Mouse (Mus musculus) CD4-positive, CD25-positive, alpha-beta regulatory T cell, adult 4 months (primary cell): ENCODE data around the gene Ajuba. TPM values are rescaled to one million over a fixed set of nuclear protein-coding genes. Genes with fewer than 3 reads are reported as not detected.
A peak's percentile ranks its signal among the peaks of the same experiment; 100 is the strongest.

Experiments
- ATAC-seq: one replicate; pipeline ENCODE4 v1.8.0; 2017
- polyA plus RNA-seq, 2 experiments: library from polyadenylated mRNA; unstranded; fragments of 100-300 nt; shearing (Covaris generic); gene quantifications; one replicate each; pipeline ENCODE4 v1.2.1; 2017

Ajuba gene
- polyA plus RNA-seq, 2 experiments from 2014 or later = not detected

DNA sequence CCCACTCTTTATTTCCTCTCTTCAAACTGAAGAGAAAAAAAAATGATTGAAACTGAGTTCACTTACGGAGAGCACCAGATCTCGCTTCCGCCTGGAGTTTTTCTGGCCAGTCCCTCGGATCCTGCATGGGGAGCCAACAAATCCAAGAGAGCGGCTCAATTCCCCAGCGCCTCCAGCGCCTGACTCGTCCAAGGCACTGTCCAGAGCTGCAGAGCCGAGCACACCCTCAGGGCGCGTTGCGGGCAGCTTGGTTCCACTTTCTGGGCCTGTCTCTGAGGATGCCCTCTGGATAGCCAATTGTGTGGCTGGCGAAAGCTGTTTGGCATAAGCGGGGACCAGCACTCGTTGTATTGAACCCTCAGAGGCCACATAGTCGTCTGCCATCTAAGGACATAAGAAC is 13.7 kb upstream of the Ajuba start:
- ATAC-seq = no peak

DNA sequence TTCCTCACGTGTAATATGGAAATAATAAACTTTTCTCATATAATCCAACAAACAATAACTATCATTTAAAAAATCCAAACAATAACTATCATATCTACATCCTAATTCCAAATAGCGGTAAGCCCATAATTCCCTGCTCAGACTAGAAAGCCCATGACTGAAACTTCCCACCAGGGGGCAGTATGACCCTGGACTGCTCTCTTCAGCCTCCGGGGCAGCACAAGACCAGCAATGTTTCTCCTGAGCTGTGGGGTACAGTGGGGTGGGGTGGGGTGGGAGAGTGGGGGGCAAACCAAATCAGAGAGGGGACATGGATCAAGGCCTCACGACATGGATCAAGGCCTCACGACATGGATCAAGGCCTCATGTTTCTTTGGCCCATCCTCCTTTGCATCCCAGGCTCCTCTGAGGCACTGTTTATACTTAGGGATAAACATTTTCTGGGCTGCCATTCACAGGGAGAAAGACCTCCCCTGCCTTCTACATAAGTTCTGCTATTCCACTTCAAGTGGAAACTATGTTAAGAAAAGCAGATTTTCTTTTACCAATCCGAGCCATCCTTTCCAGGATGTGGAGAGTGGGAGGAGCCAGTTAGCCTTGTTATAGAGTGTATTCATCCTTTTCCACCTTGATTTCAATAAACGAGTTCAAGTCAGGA is 6.5 kb upstream of the Ajuba start:
- peak; percentile 49 for ATAC-seq

DNA sequence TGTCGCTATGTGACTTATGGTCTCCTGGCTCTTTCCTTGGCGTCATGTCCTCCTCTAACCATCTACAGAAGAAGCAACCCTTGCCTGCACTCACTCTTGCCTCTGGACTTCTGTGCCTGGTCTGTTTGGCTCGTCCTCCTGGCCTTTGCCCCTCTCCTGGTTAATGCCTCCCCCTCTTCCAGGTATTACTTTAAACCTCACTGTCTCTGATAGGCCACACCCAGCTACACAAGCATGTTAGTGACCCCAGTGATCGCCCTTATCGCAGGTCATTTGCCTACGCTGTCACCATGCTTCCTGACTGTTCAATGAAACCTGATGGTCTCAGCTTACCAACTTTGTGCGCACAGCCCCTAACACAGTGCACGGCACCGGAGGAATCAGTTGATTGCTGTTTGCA is 5.2 kb upstream of the Ajuba start:
- no peak for ATAC-seq

DNA sequence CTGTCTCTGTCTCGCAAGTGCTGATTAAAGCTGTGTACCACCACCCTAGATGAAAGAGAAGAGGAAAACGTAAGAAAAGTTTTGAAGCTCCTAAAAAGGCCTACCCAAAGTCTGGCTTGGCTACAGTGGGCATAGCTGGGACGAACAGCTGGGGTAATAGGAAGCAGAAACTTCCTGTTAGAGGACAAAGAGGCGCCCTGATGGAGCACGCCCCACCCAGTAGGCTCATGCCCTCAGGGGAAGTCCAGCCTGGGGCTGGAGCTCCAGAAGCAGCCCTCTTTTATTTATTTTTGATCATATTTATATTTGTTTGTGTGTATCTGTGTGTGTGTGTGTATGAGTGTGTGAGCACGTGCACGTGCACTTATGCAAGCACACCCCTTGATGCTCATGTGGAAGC is 2.3 kb upstream of the Ajuba start:
- no peak for ATAC-seq

DNA sequence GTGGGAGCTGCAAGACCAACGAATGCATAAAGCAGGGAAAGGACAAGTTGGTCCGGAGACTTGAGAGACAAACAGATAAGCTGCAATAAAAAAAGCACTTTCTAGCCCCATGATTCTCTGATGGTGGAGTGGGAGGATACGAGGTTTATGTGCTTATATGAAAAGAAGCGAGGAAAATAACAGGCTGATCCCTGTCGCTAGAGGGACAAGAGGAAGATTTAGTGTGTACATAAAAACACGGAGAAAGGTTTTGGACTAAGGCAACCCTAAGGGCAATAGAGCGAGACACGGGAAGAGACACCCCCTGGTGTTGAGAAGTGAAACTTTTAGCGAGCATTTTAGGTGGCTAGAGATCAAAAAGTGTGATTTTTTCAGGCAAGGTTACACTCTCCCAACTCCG is 705 bp upstream of the Ajuba start:
- ATAC-seq = peak; percentile 76

DNA sequence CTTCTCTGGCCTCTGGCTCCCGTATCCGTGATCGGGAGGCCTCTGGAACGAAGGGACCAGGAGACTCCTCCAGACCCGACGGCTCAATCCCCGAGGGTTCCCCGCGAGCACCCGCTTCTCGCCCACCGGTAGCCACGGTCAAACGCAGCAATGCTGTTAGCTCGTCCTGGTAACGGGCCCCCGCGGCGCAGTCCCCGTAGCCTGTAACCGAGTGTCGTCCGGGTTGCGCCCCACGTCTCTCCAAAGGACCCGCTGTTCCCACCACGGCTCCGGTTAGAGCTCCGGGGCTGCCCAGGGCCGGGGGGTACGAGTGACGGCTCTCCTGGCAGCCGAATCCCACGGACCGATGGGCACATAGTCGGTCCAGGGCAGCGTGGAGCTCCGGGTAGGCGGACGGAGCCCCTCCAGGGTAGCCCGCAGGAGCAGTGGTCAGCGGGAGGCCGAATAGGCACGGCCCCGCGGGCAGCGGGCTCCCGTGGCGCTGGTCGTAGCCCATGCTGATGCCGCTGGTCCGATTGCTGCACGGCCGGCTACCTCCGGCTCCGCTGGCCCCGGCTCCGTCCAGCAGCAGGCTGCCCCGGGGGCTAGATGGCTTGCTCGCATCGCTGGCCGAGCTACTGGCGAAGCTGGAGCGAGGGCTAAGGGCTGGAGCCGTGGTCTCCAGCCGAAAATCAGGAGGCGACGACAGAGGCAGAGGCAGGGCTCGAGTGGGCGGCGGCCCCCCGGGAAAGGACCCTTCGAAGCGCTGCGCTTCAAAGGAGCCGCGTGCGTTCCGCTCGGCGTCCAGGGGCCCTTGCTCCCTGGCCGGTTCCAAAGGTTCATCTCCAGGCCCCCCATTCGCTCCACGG is 893 bp downstream of the Ajuba start:
- ATAC-seq = no peak

DNA sequence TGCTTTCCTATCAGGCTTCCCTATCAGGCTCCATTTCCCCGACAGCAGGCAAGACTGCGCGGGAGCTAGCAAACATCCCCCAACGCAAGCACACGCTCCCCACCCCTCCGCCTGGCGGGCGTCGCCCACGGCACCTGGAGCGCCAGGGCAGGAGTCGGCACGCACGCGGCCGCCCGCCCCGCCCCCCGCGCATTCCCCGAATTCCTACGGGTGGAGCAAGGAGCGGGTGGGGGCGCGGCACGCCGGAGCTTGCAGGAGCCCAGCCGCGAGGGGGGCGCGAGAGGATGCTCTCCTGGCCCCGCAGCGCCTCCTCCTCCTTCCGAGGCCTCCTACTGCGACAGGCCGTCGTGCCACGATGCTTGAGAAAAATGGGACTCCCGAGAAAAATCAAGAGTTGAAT is 1.7 kb downstream of the Ajuba start:
- ATAC-seq = no peak

DNA sequence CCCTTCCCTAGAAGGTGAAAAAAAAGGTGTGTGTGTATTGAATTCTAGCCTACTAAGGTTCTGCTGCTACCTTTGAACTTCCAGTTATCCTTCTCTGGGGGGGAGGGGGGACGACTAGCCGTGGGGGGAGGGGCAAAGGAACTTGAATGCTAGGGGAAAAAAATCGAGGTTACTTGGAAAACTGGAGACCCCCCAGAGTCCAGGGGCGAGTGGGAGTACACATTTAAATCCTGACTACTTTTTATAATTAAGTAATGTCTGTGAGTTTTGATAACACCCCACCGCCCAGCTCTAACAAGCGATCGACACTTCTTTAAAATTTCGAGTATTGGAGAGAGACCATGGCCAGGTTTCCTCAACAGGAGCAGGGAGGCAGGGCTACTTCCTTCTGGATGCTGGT is 2.3 kb downstream of the Ajuba start:
- ATAC-seq = no peak

DNA sequence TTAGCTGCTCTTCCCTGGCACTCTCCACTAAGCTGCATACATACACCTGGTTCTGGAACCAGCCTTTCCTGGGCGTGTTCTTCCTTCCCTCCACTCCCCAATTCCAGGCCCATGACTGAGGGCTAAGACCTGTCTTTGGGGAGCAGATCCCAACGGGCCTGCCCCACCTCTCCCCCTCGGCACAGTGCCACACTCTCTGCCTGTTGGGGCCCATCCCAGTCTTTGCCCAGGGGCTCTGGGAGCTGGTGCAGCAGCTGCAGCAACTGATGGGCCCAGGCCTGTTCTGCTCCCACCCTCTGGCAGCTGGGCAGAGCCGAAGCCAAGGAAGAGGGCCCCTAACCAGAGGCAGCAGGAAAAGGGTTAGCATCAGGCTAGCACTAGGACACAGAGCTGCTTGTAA is 3.1 kb downstream of the Ajuba start:
- ATAC-seq = no peak

DNA sequence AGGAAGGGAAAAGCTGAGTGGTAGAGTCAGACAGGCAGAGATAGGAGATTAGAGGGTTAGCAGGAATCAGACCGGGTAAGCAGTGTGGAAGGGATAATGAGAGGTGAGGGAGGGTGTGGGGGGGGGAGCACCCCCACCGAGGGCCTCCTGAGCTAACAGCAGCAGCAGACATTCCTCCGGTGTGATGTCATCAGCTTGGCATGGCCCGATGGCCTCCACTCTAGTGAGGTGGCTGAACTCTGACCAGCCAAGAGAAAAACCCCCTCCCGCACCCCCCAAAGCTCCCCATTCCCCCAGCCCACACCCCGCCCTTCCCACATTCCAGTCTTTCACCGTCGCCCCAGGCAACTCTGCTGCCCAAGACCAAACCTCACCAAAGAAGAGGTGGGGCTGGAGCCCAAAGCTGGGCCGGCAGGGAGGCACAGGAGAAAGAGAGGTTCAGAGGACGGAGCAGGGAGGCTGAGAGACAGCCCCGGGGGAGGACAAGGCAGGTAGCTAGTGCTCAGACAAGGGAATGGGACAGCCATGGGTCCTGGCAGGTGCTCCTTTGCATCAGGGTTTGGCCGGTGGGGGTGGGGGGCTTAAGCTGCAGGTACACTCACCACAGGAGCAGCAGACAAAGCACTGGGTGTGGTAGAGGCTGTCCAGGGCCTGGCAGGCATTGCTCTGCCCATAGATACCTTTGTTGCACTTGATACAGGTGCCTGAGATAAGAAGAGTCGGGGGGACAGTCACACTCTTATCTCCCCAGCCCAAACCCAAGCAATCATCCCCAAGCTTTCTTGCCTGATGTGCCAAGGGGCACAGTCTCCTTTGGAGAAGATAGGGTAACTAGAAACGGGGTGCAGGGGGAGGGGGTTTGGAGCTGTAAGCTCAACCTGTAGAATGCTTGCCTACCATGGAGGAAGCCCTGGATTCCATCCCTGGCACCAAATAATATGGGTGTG is 4.3 kb downstream of the Ajuba start:
- no peak for ATAC-seq

DNA sequence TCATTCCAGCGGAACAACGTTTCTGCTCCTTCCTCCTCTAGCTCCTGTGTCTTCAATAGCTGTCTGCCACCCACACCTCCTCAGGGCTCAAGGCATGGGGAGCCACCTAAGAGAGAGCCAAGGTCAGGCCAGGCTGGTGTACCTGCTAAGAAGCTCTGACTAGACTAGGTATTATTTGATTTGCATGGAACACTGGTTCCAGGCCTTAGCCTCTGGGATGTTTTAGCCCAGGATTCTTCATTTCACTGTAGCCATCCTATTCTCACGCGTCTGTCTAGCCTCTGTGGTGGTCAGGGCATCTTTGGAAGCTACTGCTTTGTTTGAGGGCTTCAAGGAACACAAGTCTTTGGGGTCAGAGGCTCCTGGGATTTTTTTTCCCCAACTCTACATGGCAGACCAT is 5.2 kb downstream of the Ajuba start:
- no peak for ATAC-seq

DNA sequence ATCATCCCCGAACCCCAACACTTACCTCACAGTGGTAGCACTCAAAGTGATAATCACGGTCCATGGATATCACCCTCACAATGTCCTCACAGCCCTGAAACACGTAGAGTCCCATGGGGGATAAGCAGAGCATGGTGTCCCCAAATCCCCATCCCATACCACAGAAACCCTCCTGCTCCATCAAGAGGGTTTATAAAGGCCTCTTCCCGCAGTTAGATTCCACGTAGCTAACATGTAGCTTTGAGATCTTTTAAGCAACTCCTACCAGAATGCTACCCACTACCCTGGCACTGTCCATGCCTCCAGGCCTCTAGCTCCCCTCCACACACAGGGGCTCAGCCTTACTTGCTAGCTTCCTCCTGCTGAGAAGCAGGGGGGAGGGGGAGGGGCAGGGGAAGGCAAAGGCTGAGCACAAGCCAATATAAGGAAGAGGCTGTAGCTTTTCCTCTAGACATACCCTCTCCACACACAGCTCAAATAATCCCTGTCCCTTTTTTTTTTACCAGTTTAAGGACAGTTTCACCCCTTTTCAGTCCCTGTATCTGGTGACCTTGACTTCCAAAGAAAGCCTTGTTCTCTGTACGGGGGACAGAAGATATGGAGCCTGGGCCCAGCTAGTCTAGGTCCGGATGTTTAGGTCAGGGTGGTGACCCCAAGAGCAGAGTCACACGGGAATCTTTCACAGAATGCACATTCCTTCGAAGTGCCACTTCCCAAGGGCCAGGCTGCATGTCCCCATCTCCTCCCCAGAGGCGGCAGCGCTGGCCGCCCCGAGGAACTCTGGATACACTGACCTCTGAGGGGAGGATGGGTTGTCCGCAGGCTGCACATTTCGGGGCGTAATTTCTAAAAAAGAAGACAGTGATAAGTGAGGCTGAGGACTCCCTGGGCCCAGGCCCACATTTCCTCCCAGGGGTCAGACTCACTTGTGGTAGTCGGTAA is 7.6 kb downstream of the Ajuba start:
- no peak for ATAC-seq

DNA sequence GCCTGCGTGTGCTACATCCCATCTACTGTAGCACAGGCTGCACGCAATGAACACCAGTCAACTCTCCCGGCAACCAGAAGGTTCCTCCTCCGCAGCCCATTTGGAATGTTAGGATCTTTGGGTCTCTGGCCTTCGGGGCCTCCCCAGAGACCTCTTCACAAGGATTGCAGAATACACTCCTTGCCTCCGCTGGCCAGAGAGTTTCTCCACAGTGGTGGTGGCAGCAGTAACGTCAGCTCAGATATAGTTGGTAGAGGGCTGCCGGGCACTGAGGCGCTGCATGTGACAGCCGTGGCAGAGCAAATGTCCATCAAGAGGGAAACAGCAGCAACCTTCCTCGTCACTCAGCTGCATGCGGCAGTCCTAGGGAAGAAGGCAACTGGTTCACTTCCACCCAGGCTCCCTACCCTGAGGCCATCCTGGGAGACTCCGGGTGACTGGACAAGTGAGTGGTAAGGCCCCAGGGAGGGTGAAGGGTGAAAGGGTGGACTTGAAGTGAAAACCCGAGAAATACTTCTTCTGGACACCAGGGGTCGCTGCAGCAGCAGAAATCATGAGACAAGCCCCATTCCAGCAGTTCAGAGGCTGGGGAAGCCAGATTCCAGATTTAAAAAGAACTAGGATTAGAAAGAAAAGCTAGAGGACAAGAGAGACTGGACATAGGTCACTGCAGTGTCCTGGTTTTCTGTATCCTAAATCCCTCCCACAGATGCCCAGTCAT is 8.5 kb downstream of the Ajuba start:
- ATAC-seq = peak; percentile 58

DNA sequence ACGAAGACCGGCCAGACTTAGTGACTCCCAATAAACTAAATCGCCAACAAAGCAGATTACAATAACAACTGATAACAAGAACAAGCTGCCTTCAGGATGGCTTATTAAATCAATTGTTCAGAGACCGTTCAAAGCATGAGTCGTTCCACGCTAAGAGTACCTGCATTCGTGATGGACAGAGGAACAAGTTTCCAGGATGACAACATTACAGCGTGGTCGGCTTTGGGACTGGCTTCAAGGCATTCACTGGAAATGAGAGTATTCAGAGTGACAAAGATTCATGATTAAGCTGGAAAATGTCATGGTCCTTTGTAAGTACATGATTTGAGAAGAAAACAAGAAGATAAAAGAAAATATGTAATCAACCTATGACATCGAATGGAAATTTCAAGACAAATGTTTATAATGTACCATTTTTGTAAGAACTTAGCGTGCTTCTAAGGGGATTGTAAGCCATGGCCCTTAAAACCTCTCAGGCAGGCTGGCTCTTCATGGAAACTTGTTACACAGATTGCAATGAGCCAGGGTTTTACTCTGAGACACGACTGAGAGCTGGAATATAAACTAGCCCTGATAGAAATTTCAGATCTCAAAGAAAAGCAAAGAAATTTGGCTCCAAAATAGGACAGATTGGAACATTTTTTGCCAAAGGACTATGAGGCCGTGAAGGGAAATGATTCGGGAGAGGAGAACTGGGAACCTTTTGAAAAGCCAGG is 16.7 kb downstream of the Ajuba start:
- no peak for ATAC-seq

DNA sequence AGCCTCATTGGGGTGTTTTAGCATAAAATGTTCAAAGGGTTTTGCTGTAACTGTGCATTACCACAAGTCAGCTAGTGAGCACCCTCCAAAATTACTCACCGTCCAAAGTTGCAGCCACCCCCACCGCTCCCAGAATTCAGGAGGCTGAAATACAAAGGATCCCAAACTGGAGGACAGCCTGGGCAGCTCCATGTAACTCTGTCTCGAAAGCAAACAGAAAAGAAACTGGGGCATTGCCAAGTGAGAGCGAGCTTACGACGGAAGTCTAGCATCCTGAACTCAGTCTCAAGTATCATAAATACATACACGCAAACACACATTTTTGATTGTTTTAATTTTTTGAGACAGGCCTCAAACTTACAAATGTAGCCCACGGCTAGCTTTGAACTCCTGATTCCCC is 20.0 kb downstream of the Ajuba start:
- no peak for ATAC-seq

DNA sequence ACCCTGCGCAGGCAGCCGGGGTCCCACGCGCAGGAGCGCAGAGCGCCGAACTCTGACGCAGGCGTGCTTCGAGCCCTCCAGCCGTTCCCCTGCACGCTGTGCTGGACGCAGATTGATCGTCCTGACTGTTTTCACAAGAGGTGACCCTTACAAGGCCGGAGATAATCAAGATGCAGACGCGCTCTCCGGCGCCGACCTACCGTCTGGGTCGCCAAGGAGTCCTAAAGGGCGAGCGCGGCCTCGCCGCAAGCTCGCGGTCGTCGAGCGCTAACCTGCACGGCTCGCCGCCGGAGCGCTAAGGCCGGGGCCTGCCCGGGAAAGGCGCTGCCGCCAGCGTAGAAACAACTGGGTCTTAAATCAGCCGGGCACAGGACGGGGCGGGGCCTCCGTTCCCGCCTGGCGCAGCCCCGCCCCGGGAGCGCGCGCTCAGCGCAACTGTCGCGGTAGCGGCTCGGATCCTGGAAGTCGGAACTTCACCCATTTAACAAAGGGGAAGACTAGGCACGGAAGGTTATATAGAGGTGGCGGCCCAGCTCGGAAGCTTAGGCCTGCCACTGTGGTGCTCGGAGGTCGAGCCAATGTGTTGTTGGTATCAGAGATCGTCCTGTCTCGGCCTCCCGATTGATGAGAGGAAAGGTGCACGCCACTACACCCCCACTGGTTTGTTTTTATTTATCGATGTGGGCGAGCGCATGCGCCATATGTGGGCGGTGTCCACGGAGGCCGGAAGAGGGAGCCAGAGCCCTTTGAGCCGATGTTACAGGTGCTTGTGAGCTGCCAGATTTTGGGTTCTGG is 23.2 kb downstream of the Ajuba start, which contains the start of gene Haus4:
TSS of gene Haus4 (minus strand) at position 642 of the 795 bp plus-strand sequence.
- peak; percentile 83 for ATAC-seq

DNA sequence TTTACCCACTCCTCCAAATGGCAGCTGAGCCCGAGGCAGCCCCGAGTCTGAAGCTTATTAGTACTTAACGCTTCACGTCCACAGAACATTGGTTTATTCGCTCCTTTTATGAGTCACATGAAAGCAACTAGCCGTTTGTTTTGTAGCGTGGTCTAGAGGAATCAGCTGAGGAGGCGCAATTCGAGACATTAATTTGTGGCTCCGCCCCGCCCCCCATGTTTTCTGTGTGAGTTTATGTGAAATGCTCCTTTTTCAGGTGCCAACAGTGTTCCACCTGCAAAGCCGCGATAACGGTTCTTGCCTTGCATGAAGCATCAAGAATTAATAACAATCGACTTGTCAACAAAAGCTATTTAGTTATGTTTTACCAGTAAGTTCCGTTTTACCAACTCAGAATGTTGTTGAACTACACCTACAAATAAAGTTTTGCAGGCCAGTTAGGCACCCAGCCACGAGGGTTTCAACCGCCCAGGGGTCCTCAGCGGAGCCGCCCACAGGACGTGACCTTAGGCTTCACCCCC is 23.8 kb downstream of the Ajuba start:
- ATAC-seq = peak; percentile 22

DNA sequence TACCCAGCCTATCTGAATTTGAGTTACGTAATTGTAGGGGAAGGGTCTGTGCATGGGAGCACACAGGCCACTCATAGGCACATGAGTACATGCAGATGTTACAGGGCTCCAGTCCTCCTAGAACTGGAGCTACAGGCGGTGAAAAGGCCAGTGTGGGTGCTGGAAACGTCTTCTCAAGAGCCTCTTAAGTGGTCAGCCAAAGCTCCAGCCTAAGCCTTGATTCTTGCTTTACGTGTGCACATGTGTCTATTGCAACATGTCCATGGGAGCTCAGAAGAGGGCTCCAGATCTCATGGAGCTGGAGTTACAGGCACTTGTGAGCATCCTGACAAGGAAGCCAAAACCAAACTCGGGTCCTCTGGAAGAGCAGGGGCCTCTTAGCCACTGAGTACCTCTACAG is 32.7 kb downstream of the Ajuba start:
- ATAC-seq = no peak

DNA sequence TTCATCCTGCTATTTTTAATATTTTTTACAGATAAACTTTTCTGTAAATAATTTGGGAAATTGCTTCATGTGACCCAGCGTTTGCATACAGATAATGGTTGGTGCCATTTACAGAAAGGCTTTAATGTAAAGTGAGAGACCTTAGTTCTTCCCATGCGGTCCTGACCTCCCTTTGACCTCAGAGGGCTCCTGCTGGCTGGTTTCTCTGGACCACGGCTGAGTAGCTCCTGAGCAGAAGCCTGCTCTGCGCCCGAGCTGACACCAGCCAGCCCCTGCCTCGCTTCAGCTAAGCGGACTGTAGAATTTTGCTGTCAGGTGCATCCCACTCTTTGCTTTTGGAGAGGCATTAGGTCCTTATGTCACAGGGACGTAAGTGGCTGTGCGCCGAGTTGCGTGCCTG is 36.6 kb downstream of the Ajuba start:
- ATAC-seq = no peak
